Mouse (Mus musculus): Measurements from ENCODE around the gene Dus1l.
"Not testable (repeated sequence)": the region's sequence is repeated elsewhere in the genome, so short reads cannot be mapped to it uniquely, and the experiment has no call there.

The Dus1l gene

DNA sequence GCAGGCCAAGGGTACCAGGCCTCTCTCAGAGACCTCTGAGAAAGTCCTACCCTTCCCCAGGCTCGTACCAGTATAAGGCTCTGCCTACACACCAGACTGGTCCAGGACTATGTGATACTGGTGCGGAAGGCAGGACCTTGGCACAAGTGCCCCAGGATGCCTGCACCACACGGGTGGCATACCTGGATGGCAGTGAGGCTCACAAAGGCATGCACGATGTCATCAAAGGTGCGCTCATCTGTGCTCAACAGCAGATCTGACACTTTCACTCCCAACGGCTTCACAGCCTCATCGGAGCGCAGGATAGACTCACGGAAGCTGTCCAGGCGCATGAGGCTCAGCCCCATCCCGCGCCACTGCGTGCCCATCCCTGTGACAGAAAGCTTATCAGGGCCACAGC lies 22.0 kb upstream of the Dus1l start:
- no peak for DNase-seq

DNA sequence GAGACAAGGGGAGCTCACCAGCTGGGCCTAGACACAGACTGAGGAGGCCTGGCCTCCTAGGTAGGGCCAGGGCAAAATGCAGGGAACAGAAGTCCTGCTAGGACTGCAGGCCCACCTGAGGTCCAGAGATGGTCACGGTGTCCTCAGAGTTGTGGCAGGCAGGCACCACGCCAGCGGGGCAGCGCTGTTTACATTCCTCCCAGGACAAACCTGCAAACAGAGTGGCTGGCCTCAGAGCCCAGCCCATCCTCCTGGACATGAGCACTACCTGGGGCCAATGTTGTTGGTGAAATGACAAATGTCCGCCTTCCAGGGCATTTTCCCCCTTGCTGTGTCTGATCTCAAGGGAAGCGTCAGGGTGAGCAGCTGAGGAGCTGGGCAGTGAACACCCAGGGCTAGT lies 21.2 kb upstream of the Dus1l start:
- no peak for DNase-seq

DNA sequence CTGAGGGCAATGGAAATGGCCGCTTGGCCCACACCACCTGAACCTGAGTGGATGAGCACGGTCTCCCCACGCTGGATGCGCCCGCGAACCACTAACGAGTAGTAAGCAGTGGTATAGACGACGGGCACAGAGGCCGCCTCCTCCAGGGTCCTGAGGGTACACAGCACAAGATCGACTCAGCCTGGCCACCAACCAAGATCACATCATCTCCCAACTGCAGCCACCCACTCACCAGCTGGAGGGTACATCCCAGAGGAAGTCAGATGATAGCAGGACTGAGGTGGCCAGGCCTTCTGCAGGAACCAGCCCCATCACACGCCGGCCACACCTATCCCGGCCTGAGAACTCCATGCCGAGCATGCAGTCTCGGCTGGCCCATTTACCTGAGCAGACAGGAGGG lies 15.9 kb upstream of the Dus1l start:
- DNase-seq: no peak

DNA sequence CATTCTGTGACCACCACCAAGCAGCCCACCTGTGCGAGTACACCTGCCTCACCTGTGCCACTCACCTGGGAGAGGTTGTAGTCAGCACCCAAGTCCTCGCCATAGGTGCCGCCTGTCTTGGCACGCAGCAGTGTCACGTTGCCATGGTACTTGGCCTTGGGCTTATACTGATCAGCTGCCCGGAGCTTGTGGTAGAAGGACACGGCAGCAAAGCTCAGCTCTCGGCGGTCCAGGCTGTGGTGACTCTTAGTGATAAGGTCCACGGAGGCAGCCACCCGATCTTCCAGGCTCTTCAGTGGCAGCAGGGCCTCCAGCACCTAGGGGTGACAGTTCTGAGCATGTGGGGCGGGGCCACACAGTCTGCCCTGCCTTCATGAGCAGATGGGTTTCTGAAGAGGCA lies 11.8 kb upstream of the Dus1l start:
- no peak for DNase-seq

DNA sequence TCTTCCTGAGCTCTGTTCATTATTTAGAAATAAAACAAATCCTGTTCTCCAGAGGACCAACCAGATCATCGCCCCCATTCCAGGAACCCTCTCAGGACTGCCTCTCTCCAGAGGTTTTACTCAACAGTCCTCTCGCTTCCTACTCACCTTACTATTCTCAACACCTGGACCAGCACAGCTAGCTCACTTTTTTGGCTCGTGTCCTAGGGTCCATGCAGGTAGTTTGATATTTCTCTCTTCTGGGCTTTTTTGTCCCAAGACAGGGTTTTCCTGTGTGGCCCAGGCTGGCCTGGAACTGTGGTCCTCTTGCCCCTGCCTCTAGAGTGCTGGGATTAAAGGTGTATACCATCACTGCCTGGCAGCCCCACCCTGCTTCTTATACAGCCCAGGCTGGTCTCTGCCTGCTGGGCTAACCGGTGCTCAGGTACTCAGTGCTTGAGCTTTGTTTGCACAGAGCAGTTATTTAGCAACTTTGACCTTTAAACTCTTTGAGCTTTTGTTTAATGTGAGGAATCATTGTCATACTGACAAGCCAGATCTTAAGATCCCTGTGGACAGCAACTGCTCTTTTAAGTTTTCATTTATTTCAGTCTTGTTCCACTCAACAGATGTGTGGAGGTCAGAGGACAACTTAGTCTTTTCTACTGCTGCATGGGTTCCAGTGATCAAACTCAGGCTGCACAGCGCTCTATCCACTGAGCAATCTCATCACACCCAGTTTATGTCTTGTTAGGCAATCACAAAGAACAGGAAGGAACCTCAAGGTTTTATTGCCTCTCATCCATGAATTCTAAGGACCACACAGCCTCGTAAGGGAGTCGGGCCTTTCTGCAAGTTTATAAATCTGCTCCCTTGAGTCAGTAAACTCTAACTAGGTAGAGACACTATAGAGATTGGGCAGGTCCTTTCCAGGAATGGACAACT lies 9.4 kb upstream of the Dus1l start:
- no peak for DNase-seq

DNA sequence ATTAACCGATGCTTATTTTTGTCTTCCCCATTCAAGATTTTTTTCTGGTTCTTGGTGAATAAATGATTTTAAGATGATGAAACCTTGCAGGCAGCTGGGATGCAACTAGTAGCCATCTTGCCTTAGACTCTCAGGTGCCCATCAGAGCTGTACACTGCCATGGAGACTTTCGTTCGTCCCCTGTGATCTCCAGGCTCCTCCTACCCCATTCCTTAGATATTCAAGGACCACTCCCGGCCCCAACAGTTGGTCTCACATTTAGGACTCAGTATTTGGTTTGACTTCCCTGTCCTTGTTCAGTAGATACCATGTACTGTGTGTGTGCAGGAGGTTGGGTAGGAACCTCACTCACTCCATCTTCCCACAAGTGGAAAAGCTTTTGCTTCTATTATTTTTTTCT lies 8.6 kb upstream of the Dus1l start:
- DNase-seq: no peak

DNA sequence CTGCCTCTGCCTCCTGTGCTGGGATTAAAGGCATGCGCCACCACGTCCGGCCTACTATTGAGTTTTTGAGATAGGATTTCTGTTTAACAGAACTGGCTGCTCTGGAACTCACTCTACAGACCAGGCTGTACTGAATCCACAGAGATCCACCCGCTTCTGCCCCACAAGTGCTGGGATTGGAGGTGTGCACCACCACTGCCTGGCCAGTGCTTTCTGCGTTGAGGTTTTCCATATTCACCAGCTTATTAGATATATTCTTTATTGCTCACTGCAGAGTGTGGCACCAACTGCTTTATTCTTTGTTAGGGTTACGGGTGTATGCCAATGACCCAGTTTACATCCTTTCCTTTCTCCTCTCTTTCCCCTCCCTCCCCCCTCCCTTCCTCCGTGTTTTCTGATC lies 8.1 kb upstream of the Dus1l start:
- DNase-seq: no peak

DNA sequence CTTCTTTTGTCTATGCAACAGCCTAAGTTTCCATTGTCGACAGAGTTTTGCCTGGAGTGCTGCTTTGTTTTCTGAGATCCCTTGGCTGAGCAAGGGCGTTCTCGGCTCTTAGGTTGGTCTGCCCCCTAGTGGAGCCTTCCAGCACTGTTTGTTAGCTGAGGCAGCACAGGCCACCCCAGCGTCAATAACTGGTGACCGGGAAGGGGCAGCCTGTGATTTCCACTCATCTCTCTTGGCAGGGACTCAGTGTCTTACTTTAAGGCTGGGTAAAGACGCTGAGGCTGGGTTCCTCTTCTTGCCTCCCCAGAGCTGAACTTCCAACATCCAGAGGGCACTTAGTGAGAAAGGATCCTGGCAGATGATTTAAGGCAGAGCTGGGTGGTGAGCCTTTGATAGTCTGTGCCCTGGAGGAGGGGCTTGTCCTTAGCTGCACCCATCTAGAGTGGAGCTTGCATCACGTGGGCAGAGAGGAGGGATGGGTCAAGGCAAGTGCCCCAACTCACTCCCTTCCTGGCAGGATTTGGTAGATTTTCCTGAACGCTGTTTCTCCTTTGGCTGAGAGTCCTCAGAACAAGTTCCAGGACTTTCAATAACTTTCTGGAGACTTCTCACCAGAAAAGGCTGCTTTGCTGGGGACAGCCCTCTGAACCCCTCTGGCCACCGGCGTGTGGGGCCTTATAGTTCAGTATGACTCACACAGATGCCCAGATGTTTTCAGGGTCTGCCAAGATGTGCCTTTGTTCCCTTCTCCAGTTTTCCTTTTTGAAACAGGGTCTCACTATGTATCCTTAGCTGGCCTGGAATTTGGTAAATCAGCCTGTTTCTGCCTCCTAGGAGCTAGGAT lies 4.1 kb upstream of the Dus1l start:
- peak; percentile 93 for DNase-seq

DNA sequence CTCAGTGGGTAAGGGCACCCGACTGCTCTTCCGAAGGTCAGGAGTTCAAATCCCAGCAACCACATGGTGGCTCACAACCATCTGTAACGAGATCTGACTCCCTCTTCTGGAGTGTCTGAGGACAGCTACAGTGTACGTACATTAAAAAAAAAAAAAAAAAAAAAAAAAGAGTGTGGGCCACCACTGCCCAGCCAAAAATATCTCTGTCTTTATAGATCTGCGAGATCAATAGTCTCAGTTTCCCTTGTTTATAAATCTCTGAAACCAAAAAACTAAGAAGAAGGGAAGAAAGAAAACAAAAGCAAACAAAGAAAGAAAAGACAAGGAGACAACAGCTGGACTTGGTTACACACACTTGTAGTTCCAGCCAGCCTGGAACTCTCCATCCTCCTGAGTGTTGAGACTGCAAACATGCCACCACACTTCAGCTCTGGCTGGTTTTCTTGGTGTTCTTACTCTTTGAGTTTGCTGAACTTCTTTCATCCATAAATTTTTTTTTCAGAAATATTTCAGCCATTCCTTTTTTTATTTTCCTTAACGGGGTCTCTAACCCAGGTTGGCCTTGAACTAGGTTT lies 3.2 kb upstream of the Dus1l start:
- DNase-seq: no peak

DNA sequence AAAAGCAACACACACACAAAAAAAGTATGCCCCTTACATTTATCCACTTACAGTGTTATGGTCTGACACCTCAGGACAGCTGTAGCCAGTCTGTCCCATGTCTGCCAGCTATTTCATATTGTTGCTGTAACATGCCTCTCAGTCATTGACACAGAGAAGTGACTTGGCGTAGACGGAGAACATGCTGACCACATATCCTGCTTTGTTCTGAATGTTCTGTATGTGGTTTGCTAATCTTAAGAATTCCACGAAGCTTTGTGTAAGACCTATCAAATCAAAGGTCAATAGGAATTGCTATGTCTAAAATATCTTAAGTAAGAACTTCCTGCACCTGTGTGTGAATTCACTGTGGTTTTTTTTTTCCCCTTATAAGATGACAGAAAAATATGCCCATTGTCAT lies 2.0 kb upstream of the Dus1l start:
- DNase-seq: no peak

DNA sequence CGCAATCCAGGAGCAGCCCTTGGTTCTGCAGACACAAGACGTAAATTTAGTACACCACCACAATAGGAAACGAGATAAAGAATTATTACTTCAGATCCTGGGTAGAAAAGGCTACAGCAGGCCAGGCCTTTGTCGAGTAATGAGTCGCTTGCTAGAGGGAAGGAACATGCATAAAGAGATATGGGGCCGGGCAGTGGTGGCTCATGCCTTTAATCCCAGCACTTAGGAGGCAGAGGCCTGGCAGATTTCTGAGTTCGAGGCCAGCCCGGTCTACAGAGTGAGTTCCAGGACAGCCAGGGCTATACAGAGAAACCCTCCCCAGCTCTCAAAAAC lies 377 bp upstream of the Dus1l start:
- DNase-seq: no peak

DNA sequence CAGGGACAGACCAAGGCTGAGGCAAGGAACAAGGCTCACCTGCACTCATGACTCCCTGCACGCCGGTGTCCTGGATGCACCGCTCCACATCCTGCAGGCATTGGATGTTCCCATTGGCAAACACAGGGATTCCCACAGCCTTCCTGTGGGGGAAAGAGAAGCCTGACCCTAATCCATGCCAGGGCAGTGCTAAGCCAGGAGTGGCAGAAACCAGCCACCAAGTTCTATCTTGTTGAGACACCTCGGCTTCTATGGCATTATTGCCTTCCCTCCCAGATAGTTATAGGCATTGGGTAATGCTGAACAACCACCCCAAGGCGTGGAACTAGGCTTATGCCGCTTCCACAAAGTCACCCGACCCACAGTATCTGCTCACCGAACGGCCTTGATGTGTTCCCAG lies 3.6 kb downstream of the Dus1l start:
- no peak for DNase-seq

DNA sequence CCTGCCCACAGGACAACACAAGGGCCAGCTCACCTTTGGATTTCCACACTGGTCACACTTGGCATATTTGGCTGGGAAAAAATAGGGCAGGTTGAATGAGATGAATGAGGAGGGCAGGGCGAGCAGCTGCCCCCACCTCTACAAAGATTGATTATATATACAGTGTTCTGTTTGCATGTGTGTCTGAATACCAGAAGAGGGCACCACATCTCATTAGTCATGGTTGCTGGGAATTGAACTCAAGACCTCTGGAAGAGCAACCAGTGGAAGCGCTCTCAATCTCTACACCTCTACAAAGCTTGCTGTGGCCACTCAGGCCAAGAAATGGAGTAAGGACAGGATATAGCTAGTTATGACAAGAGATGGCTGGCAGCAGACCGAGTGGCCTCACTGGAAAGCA lies 6.4 kb downstream of the Dus1l start:
- no peak for DNase-seq

DNA sequence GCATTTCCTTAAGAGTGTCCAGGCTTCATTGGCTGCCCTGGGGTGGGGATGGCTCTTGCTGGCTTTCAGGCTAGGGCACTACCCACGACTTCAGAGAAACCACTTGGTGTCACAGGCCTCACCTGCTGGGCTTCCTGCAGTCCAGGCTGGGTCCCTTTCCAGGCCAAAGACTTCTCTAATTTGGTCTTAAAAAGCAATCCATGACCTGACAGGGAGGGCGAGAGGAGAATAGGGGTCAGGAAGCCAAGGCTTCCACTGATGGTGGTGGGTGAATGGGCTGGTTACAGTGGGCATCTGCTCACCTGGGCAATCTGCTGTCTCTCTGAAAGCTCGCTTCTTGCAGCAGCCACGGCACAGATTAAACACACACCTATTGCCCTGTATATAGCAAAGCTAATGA lies 6.8 kb downstream of the Dus1l start:
- no peak for DNase-seq

DNA sequence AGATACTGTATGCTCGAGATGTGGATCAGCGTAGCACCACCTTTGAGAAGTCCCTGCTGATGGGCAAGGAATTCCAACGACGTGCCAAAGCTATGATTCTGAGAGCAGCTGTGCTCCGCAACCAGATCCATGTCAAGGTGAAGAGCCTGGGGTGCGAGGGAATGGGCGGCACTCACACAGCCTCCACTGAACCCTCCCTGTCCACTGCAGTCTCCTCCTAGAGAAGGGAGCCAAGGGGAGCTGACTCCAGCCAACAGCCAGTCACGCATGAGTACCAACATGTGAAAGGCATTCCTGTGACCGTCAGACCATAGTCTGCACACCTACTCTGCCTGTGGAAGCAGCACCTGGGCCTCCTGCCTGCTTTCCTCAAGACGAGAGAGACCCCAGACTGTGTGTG lies 7.7 kb downstream of the Dus1l start:
- DNase-seq: not testable (repeated sequence)

DNA sequence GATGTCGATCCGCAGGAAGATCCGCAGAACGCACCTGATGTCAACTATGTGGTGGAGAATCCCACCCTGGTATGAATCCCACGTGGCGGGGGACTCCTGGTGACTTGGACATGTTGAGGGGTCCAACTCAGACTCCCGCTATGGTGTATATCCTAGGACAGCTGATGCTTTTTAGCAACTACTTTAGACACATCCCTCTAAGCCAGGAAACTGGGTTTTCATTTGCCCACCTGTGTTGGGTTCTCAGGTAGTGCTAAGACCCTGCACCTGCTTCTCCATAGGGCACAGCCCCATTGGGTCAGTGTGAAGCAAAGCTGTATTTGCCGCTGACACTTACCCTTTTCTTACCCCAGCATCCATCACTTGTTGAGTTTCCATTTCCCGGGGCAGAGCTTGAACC lies 11.1 kb downstream of the Dus1l start:
- DNase-seq: no peak

DNA sequence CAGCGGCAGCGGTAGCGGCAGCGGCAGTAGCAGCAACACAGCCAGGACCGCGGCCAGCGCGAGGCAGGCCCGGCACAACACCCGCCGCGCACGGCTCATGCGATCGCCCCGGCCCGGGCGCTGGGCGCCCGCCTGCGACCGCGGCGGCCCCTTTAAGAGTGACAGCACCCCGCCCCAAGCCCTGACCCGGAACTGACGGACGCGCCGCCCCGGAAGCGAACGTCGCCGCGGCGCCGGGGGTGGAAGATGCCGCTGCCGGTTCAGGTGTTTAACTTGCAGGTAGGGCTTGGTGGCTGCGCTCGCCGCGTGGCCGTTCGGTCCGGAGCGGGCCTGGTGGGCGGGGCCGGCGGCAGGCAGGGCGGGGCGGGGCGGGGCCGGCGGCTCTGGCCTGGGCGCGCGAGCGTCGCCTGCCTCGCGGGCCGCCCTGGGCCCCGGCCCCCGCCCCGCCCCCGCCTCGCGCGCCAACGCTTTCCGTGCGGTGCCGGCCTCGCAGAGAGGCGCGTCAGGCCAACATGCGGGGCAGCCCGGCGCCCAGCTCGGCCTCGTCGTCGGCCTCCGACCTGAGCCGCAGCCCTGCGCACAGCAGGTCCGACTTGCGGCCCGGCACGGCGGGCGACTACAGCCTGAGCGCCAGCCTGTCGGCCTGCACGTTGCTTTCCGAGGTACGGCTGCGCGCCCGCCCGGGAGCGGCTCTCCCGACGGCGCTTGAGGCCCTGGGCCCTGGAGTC lies 12.0 kb downstream of the Dus1l start, which contains the start of the genes Rfng and Gps1:
TSS of gene Rfng (minus strand) at position 144 of the 728 bp plus-strand sequence.
TSS of gene Gps1 (plus strand) at position 209 of the 728 bp plus-strand sequence.
- DNase-seq: peak; percentile 91

DNA sequence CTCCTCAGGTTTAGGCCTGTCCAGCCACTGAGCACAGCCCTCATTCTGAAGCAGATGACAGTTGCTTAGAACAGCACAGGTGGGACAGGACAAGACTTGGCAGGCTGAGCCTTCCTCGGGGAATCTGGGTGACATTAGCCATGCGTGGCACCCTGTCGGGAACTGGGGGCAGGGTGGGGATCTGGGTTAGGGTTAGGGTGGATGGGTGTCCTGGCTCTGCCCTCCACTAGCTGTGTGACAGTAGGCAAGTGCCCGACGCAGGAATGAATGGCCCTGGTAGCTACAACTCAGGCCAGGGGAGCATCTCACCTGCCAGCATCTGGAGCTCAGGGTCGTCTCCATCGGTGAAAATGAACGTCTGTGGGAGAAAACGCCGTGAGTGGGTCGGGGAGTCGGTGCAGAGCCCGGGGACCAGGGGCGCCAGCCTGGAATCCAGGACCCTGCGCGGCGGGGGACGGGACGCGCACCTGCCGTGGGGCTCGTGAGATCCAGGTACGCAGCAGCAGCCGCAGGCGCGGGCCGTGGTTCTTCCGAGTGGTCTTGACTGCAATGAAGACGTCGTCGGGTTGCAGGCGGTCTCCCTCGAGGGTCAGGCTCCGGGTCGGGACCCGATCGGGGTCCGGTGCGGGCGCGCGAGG lies 12.7 kb downstream of the Dus1l start:
- no peak for DNase-seq

DNA sequence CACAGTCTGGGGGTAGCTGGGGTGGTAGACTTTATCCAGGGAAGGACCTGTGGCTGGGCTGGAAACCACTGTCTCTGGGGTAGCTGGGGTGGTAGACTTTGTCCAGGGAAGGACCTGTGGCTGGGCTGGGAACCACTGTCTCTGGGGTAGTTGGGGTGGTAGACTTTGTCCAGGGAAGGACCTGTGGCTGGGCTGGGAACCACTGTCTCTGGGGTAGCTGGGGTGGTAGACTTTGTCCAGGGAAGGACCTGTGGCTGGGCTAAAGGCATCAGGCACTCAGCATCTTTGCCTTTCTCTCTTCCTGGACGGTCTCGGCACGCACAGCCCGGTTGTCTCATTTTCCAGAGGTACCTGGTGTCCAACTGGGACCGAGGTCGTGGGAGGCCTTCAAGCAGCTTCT lies 14.8 kb downstream of the Dus1l start:
- DNase-seq: not testable (repeated sequence)

DNA sequence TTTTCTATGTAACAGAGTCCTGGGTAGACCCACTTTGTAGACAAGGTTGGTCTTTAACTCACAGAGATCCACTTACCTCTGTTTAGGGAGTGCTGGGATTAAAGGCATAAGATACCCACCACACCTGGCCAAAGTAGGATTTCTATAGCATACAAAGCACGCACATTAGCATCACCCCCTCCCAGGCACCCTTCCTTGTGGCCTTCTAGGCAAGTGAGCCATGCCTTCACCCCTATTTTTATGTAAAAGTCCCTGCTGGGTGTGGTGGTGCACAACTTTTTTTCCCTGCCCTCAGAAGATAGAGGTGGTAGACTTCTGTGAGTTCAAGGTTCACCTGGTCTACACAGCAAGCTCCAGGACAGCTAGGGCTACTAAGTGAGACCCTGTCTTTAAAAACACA lies 16.3 kb downstream of the Dus1l start:
- DNase-seq: no peak

DNA sequence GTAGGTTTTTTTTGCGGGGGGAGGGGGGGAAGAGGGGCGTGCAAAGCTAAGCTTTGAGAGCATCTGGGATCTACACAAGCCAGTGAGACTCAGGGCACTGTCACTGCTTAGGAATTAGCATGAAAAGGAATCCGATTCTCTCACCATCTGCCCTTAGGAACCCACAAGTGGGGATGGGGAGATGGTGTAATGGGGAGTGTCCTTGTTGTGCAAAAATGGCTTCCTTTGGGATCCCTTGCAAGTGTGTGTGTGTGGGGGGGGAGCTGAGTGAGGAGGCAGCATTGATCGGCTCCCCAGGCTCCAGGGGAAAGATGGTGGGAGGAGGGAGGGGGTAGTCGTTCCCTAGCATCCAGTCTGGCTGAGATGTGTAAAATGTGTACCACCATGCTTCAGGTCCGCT lies 19.1 kb downstream of the Dus1l start:
- DNase-seq: no peak

DNA sequence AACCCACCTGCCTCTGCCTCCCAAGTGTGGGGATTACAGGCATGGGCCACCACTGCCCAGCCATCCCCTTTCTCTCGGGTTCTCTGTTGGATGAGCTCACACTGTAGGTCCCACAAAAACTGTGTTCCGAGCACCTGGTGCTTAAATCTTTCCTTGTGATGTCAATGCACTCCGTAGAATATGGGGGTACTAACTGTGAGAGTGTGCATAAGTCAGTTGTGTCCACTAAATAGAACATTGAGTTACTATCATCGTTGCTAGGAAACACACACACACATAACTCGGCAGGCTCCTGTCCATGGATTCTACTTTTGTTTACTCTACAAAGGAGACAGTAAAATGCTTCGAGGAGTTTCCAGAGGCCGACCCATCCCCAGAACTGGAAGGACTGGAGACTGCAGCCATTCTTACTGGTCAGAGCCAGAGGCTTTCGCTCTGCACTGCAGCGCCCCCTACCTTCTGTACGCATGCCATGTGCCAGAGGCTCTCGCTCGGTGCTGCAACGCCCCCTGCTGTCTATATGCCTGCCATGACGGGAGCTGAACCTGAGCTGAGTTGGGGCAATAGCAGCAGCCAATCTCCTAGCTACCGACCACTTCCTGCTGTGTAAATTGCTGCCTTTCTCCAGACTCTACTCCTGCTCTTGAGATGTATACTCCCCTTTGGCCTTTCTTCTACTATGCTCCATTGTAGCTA lies 20.3 kb downstream of the Dus1l start:
- peak; percentile 94 for DNase-seq

All from embryo, embryonic 11 days (tissue).